Mouse (Mus musculus) G1E (cell line): ENCODE results near the gene Slc24a3. TPM values are rescaled to one million over a fixed set of nuclear protein-coding genes. Genes with fewer than 3 reads are reported as not detected.

Experiments used
- ATAC-seq: 2 replicates; pipeline ENCODE4 v1.8.0; 2016; ENCODE audit warnings: mild to moderate bottlenecking; ENCODE audit not compliant: insufficient number of reproducible peaks, poor library complexity, low FRiP score, severe bottlenecking; ENCODE audit errors: extremely low read depth
- DNase-seq: peaks from one replicate; pipeline ENCODE4 v3.0.0; 2012; ENCODE audit warnings: low spot score
- H3K27me3 ChIP-seq: 2 replicates; pipeline ENCODE4 v1.6.1; 2012; ENCODE audit warnings: mild to moderate bottlenecking, low read length, inconsistent platforms; ENCODE audit not compliant: insufficient read depth
- H3K36me3 ChIP-seq: replicated peaks from 2 replicates; pipeline ENCODE3; 2012; ENCODE audit warnings: mild to moderate bottlenecking, inconsistent platforms
- H3K4me1 ChIP-seq: 2 replicates; pipeline ENCODE4 v1.6.1; 2012; ENCODE audit warnings: low read depth, low read length, inconsistent platforms, mixed read lengths; ENCODE audit not compliant: insufficient read depth
- H3K4me3 ChIP-seq: 2 replicates; pipeline ENCODE4 v1.5.1; 2012; ENCODE audit warnings: low read depth, mild to moderate bottlenecking, inconsistent platforms, low read length, moderate library complexity, mixed read lengths
- H3K9me3 ChIP-seq: replicated peaks from 2 replicates; pipeline ENCODE4 v1.6.1; 2012; ENCODE audit warnings: inconsistent platforms
- CTCF ChIP-seq: IDR thresholded peaks from 2 replicates; pipeline ENCODE4 v1.5.1; 2012; ENCODE audit warnings: low read depth, low read length, inconsistent platforms, mixed read lengths
- GATA1 ChIP-seq: IDR thresholded peaks from 2 replicates; pipeline ENCODE4 v1.6.1; 2012; ENCODE audit warnings: borderline replicate concordance, low read length, inconsistent platforms, mixed read lengths
- GATA2 ChIP-seq: IDR thresholded peaks from 2 replicates; pipeline ENCODE4 v1.6.1; 2012; ENCODE audit warnings: low read depth, low read length, inconsistent platforms, borderline replicate concordance
- POLR2AphosphoS5 ChIP-seq: IDR thresholded peaks from 2 replicates; pipeline ENCODE4 v1.6.1; 2012; ENCODE audit warnings: low read depth, low read length, inconsistent platforms; ENCODE audit not compliant: insufficient replicate concordance
- TAL1 ChIP-seq: conservative IDR thresholded peaks from 2 replicates; pipeline ENCODE4 v1.6.1; 2012; ENCODE audit warnings: low read depth, low read length, inconsistent platforms, mixed read lengths
- polyA plus RNA-seq: library from polyadenylated mRNA; stranded (reverse); fragments of >175 nt; gene quantifications from 2 replicates; pipeline ENCODE4 v1.2.3, GENCODE M21; 2012
- total RNA-seq, 2 experiments: library from RNA; stranded (forward) in 1 of 2; stranded (reverse) in 1 of 2; fragments of 200-1000 nt in 1 of 2; fragments of >200 nt in 1 of 2; fragmentation: Nextera tagmentation in 1 of 2; gene quantifications; 2 replicates each; pipeline ENCODE4 v1.2.3; 2014 to 2017

Gene Slc24a3
- total and polyA plus RNA-seq, 3 experiments: 0.16 TPM; not detected in 2

- no peaks in the 10 kb centered on the region for H3K27me3 ChIP-seq
- no peaks in the 10 kb centered on the region for H3K4me1 ChIP-seq
- H3K4me3 ChIP-seq: no peak overlapping the region
- ATAC-seq: no peak
- peaks cover 43% of the 10 kb centered on the region for H3K9me3 ChIP-seq
- H3K36me3 ChIP-seq: no peaks in the 10 kb centered on the region
- DNase-seq: no peak
- no peak for TF ChIP-seq GATA2
These were observed 28.5 kb downstream of the Slc24a3 start for GRCm38 (mm10) chr2:145196043-145196442.

GRCm38 (mm10) chr2:145196501-145197042 is 29.0 kb downstream of the Slc24a3 start:
- TF ChIP-seq TAL1 (no peak), GATA1 (no peak), POLR2AphosphoS5 (no peak), GATA2 (no peak)
- DNase-seq (no peak), ATAC-seq (no peak)
- Histone ChIP-seq H3K9me3 (peaks cover 43% of the 10 kb centered on the region), H3K27me3 (no peaks in the 10 kb centered on the region), H3K4me1 (no peaks in the 10 kb centered on the region), H3K4me3 (no peak overlapping the region), H3K36me3 (no peaks in the 10 kb centered on the region)

- Histone ChIP-seq H3K36me3 (no peaks in the 10 kb centered on the region), H3K4me3 (no peak overlapping the region), H3K27me3 (no peaks in the 10 kb centered on the region), H3K9me3 (peaks cover 40% of the 10 kb centered on the region), H3K4me1 (no peaks in the 10 kb centered on the region)
- TF ChIP-seq POLR2AphosphoS5 (no peak), GATA1 (no peak)
- DNase-seq (no peak), ATAC-seq (no peak)
These were observed 29.5 kb downstream of the Slc24a3 start for GRCm38 (mm10) chr2:145197076-145197475.

GRCm38 (mm10) chr2:145213587-145213986 is 46.0 kb downstream of the Slc24a3 start:
- no peaks in the 10 kb centered on the region for H3K36me3 ChIP-seq
- DNase-seq (no peak), ATAC-seq (no peak)
- no peaks in the 10 kb centered on the region for H3K4me1 ChIP-seq
- H3K27me3 ChIP-seq: no peaks in the 10 kb centered on the region
- TF ChIP-seq GATA2 (no peak), TAL1 (no peak), GATA1 (no peak), POLR2AphosphoS5 (no peak), CTCF (no peak)
- H3K9me3 ChIP-seq: peaks cover 37% of the 10 kb centered on the region
- H3K4me3 ChIP-seq: no peak overlapping the region

GRCm38 (mm10) chr2:145214086-145214831 is 46.7 kb downstream of the Slc24a3 start:
- no peak for DNase-seq
- no peak overlapping the region for H3K4me3 ChIP-seq
- no peak for ATAC-seq

GRCm38 (mm10) chr2:145216580-145216979 is 49.0 kb downstream of the Slc24a3 start:
- H3K36me3 ChIP-seq: no peaks in the 10 kb centered on the region
- no peak overlapping the region for H3K4me3 ChIP-seq
- ATAC-seq: no peak
- H3K4me1 ChIP-seq: no peaks in the 10 kb centered on the region
- TF ChIP-seq TAL1: no peak
- peaks cover 52% of the 10 kb centered on the region for H3K9me3 ChIP-seq
- DNase-seq: no peak
- H3K27me3 ChIP-seq: no peaks in the 10 kb centered on the region

More at GRCm38 (mm10) chr2:145214086-145214831, 46.7 kb downstream of the Slc24a3 start:
- H3K9me3 ChIP-seq: peaks cover 42% of the 10 kb centered on the region
- no peaks in the 10 kb centered on the region for H3K4me1 ChIP-seq
- TF ChIP-seq TAL1: no peak
- TF ChIP-seq GATA2: no peak
- no peak for TF ChIP-seq CTCF
- no peak for TF ChIP-seq GATA1
- no peak for TF ChIP-seq POLR2AphosphoS5
- H3K27me3 ChIP-seq: no peaks in the 10 kb centered on the region
- H3K36me3 ChIP-seq: no peaks in the 10 kb centered on the region

- H3K4me1 ChIP-seq: no peaks in the 10 kb centered on the region
- no peaks in the 10 kb centered on the region for H3K27me3 ChIP-seq
- H3K9me3 ChIP-seq: peaks cover 54% of the 10 kb centered on the region
- ATAC-seq: no peak
- DNase-seq: no peak
- TF ChIP-seq CTCF (no peak), GATA1 (no peak), GATA2 (no peak), TAL1 (no peak), POLR2AphosphoS5 (no peak)
- no peaks in the 10 kb centered on the region for H3K36me3 ChIP-seq
- H3K4me3 ChIP-seq: no peak overlapping the region
These were observed 49.9 kb downstream of the Slc24a3 start for GRCm38 (mm10) chr2:145217422-145217821.
